Mouse (Mus musculus): ENCODE measurements around the gene Slc22a16. TPM values are rescaled to one million over a fixed set of nuclear protein-coding genes. Genes with fewer than 3 reads are reported as not detected.

Slc22a16 gene
- polyA plus RNA-seq, 1 experiment from 2014 or later = not detected

- no peak for ATAC-seq (replicated peaks; ENCODE audit: low FRiP score)
- Histone ChIP-seq H3K36me3 (ENCODE audit: control insufficient read depth, insufficient read depth, low read length) (no peaks in the 10 kb centered on the region), H3K4me3 (ENCODE audit: low read depth, low read length) (no peak overlapping the region), H3K27me3 (ENCODE audit: control insufficient read depth, insufficient read depth, low read length) (no peaks in the 10 kb centered on the region), H3K4me2 (ENCODE audit: low read depth, low read length, severe bottlenecking) (no peak overlapping the region), H3K9ac (ENCODE audit: low read length) (no peak overlapping the region), H3K9me3 (ENCODE audit: control insufficient read depth, low read length) (no peaks in the 10 kb centered on the region), H3K27ac (ENCODE audit: low read depth, low read length) (no peak overlapping the region), H3K4me1 (replicated peaks; ENCODE audit: control insufficient read depth, insufficient read depth, low read length) (peaks cover 6% of the 10 kb centered on the region; the same call in 1 of the 2 replicates)
- DNase-seq (ENCODE audit: low spot score) = no peak
- WGBS = 85% methylated on average over 7 of the region's 7 CpGs
These were observed 71.8 kb downstream of the Slc22a16 start for GRCm38 (mm10) chr10:40641901-40642300.

- H3K27me3 ChIP-seq (ENCODE audit: control insufficient read depth, insufficient read depth, low read length) = no peaks in the 10 kb centered on the region
- no peak overlapping the region for H3K27ac ChIP-seq (ENCODE audit: low read depth, low read length)
- H3K4me2 ChIP-seq (ENCODE audit: low read depth, low read length, severe bottlenecking) = no peak overlapping the region
- DNase-seq (ENCODE audit: low spot score) = no peak
- WGBS = 79% methylated on average over 5 of the region's 5 CpGs
- no peak overlapping the region for H3K4me3 ChIP-seq (ENCODE audit: low read depth, low read length)
- no peaks in the 10 kb centered on the region for H3K9me3 ChIP-seq (ENCODE audit: control insufficient read depth, low read length)
- H3K4me1 ChIP-seq (replicated peaks; ENCODE audit: control insufficient read depth, insufficient read depth, low read length) = peaks cover 6% of the 10 kb centered on the region; the same call in 1 of the 2 replicates
- ATAC-seq (replicated peaks; ENCODE audit: low FRiP score) = no peak
- no peaks in the 10 kb centered on the region for H3K36me3 ChIP-seq (ENCODE audit: control insufficient read depth, insufficient read depth, low read length)
- H3K9ac ChIP-seq (ENCODE audit: low read length) = no peak overlapping the region
These were observed 73.0 kb downstream of the Slc22a16 start for GRCm38 (mm10) chr10:40643126-40643525.

GRCm38 (mm10) chr10:40644456-40644855 is 74.3 kb downstream of the Slc22a16 start:
- ATAC-seq (replicated peaks; ENCODE audit: low FRiP score) = no peak
- Histone ChIP-seq H3K27ac (ENCODE audit: low read depth, low read length) (no peak overlapping the region), H3K27me3 (ENCODE audit: control insufficient read depth, insufficient read depth, low read length) (no peaks in the 10 kb centered on the region), H3K9me3 (ENCODE audit: control insufficient read depth, low read length) (no peaks in the 10 kb centered on the region), H3K9ac (ENCODE audit: low read length) (no peak overlapping the region), H3K4me3 (ENCODE audit: low read depth, low read length) (no peak overlapping the region), H3K4me2 (ENCODE audit: low read depth, low read length, severe bottlenecking) (no peak overlapping the region), H3K4me1 (replicated peaks; ENCODE audit: control insufficient read depth, insufficient read depth, low read length) (no peaks in the 10 kb centered on the region), H3K36me3 (ENCODE audit: control insufficient read depth, insufficient read depth, low read length) (no peaks in the 10 kb centered on the region)
- WGBS = 82% methylated on average over 9 of the region's 9 CpGs
- DNase-seq (ENCODE audit: low spot score) = no peak

- H3K4me3 ChIP-seq (ENCODE audit: low read depth, low read length) = no peak overlapping the region
- no peaks in the 10 kb centered on the region for H3K4me1 ChIP-seq (replicated peaks; ENCODE audit: control insufficient read depth, insufficient read depth, low read length)
- DNase-seq (ENCODE audit: low spot score) = no peak
- WGBS = 73% methylated on average over 1 of the region's 1 CpGs
- no peak overlapping the region for H3K27ac ChIP-seq (ENCODE audit: low read depth, low read length)
- no peaks in the 10 kb centered on the region for H3K9me3 ChIP-seq (ENCODE audit: control insufficient read depth, low read length)
- H3K4me2 ChIP-seq (ENCODE audit: low read depth, low read length, severe bottlenecking) = no peak overlapping the region
- ATAC-seq (replicated peaks; ENCODE audit: low FRiP score) = no peak
- H3K9ac ChIP-seq (ENCODE audit: low read length) = no peak overlapping the region
- no peaks in the 10 kb centered on the region for H3K27me3 ChIP-seq (ENCODE audit: control insufficient read depth, insufficient read depth, low read length)
- H3K36me3 ChIP-seq (ENCODE audit: control insufficient read depth, insufficient read depth, low read length) = no peaks in the 10 kb centered on the region
These were observed 75.2 kb downstream of the Slc22a16 start for GRCm38 (mm10) chr10:40645346-40645745.

GRCm38 (mm10) chr10:40648776-40649175 is 78.6 kb downstream of the Slc22a16 start:
- Histone ChIP-seq H3K4me1 (replicated peaks; ENCODE audit: control insufficient read depth, insufficient read depth, low read length) (no peaks in the 10 kb centered on the region; the same call in 1 of the 2 replicates), H3K9ac (ENCODE audit: low read length) (no peak overlapping the region), H3K36me3 (ENCODE audit: control insufficient read depth, insufficient read depth, low read length) (no peaks in the 10 kb centered on the region), H3K27ac (ENCODE audit: low read depth, low read length) (no peak overlapping the region), H3K27me3 (ENCODE audit: control insufficient read depth, insufficient read depth, low read length) (no peaks in the 10 kb centered on the region), H3K4me2 (ENCODE audit: low read depth, low read length, severe bottlenecking) (no peak overlapping the region), H3K4me3 (ENCODE audit: low read depth, low read length) (no peak overlapping the region), H3K9me3 (ENCODE audit: control insufficient read depth, low read length) (no peaks in the 10 kb centered on the region)
- ATAC-seq (replicated peaks; ENCODE audit: low FRiP score) (no peak), DNase-seq (ENCODE audit: low spot score) (no peak)
- WGBS = 89% methylated on average over 12 of the region's 12 CpGs

GRCm38 (mm10) chr10:40649634-40650033 is 79.5 kb downstream of the Slc22a16 start:
- Histone ChIP-seq H3K27ac (ENCODE audit: low read depth, low read length) (no peak overlapping the region), H3K4me3 (ENCODE audit: low read depth, low read length) (no peak overlapping the region), H3K27me3 (ENCODE audit: control insufficient read depth, insufficient read depth, low read length) (no peaks in the 10 kb centered on the region), H3K9ac (ENCODE audit: low read length) (no peak overlapping the region), H3K36me3 (ENCODE audit: control insufficient read depth, insufficient read depth, low read length) (no peaks in the 10 kb centered on the region), H3K4me1 (replicated peaks; ENCODE audit: control insufficient read depth, insufficient read depth, low read length) (no peaks in the 10 kb centered on the region; the same call in 1 of the 2 replicates), H3K4me2 (ENCODE audit: low read depth, low read length, severe bottlenecking) (no peak overlapping the region), H3K9me3 (ENCODE audit: control insufficient read depth, low read length) (no peaks in the 10 kb centered on the region)
- DNase-seq (ENCODE audit: low spot score) = no peak
- no peak for ATAC-seq (replicated peaks; ENCODE audit: low FRiP score)
- WGBS = 36% methylated on average over 4 of the region's 4 CpGs

GRCm38 (mm10) chr10:40651676-40652075 is 81.5 kb downstream of the Slc22a16 start:
- WGBS = 89% methylated on average over 2 of the region's 2 CpGs

More at GRCm38 (mm10) chr10:40651676-40652075, 81.5 kb downstream of the Slc22a16 start:
- no peaks in the 10 kb centered on the region for H3K27me3 ChIP-seq (ENCODE audit: control insufficient read depth, insufficient read depth, low read length)
- H3K27ac ChIP-seq (ENCODE audit: low read depth, low read length) = no peak overlapping the region
- DNase-seq (ENCODE audit: low spot score) (no peak), ATAC-seq (replicated peaks; ENCODE audit: low FRiP score) (no peak)
- H3K9me3 ChIP-seq (ENCODE audit: control insufficient read depth, low read length) = no peaks in the 10 kb centered on the region
- H3K4me1 ChIP-seq (replicated peaks; ENCODE audit: control insufficient read depth, insufficient read depth, low read length) = no peaks in the 10 kb centered on the region; the same call in 1 of the 2 replicates
- H3K4me2 ChIP-seq (ENCODE audit: low read depth, low read length, severe bottlenecking) = no peak overlapping the region
- no peak overlapping the region for H3K4me3 ChIP-seq (ENCODE audit: low read depth, low read length)
- no peaks in the 10 kb centered on the region for H3K36me3 ChIP-seq (ENCODE audit: control insufficient read depth, insufficient read depth, low read length)
- H3K9ac ChIP-seq (ENCODE audit: low read length) = no peak overlapping the region

Other genes with a start within 250 kb of the Slc22a16 start
- gene Cdk19, start 230.8 kb upstream of the Slc22a16 start, polyA plus RNA-seq (2014; fragmentation: Nextera tagmentation; extraction: Ambion mirVana) = 8.0 and 9.4 TPM in 2 replicates
- 0.09 and 0.15 TPM in 2 replicates for gene Ddo, start 59.7 kb downstream of the Slc22a16 start, polyA plus RNA-seq (2014; fragmentation: Nextera tagmentation; extraction: Ambion mirVana)
- 0.52 and 1.2 TPM in 2 replicates for gene Mettl24, start 112.9 kb downstream of the Slc22a16 start, polyA plus RNA-seq (2014; fragmentation: Nextera tagmentation; extraction: Ambion mirVana)

Measured in forebrain, embryonic 11.5 days (tissue).